Mouse (Mus musculus): ENCODE measurements around the gene Notch1.

Notch1 gene

DNA sequence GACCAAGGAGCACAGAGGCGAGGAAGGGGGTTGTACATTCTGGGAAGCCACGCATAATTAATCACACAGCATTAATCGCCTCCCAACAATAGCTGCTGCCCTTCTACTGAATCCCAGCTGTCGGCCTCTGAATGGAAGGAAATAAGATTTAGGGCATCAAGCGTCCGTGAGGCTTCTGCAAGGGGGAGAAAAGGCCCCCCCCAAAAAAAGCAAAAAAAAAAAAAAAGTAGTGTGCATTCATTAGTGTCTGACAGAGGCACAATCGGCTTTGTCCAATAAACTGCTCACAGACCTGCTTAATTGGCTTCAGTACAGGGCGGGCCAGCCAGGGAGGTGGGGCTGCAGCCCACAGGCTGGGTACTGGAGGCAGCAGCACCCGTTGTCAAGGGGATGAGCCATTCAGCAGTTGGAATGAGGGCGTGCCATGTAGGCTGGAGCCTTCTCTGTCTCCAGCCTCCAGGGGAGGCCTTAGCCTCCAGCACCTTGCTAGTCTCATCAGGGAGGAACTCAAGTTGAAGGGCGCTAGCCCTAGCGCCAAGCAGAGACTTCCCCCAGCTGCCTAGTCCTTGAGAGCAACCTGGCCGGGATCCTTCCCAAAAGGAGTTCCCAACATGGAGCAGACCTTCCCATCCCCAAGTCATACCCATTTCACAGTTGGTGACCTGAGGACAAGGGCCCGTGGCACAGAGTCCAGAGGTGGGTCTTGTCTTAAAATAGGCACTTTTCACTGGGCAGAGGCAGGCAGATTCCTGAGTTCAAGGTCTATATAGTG is 15.7 kb downstream of the Notch1 start:
- peak; percentile 74 for DNase-seq (ENCODE audit: extremely low spot score, low spot score)

DNA sequence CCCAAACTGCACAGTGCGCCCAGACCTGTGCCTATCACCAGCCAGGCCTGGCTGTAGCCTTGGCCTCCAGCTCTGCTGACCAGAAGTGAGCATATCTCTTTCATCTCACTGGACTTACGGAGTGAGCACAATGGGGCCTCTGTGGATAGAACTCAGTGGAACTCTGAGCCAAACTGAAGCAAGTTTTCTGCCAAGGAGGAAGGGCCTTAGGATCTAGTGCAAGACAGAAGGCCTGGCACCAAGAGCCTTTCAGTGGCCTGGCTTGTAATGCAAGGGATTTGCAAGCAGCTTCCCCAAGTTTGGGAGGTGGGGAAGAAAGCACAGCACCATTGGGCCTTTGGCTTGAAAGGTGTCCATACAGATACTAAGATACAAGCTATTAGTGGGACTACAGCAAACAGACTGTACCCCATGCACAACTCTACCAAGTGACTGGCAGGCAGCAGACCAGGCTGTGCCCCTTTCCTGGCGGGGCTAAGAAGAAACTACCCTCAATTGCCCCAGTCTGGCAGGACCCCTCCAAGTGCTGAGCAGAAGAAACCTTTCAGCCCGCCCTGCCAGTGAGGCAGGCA is 16.4 kb downstream of the Notch1 start:
- DNase-seq (ENCODE audit: extremely low spot score, low spot score): no peak

DNA sequence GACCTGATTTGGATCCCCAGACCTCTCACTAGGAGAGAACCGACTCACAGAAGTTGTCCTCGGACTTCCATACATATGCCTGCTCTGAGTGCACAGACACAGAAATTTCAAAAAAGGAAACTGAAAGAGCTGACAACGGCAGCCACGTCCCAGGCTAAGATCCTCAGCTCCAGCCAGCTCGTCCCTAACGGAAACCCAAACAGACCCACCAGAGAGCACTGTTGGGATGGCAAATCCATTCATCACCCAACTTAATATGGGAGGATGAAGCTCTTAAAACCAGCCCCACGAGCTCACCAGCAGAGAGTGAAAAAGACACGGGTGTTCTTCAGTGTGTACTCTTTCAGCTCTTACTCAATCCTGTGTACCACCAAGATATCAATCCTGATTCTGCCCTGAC is 17.8 kb downstream of the Notch1 start:
- no peak for DNase-seq (ENCODE audit: extremely low spot score, low spot score)

DNA sequence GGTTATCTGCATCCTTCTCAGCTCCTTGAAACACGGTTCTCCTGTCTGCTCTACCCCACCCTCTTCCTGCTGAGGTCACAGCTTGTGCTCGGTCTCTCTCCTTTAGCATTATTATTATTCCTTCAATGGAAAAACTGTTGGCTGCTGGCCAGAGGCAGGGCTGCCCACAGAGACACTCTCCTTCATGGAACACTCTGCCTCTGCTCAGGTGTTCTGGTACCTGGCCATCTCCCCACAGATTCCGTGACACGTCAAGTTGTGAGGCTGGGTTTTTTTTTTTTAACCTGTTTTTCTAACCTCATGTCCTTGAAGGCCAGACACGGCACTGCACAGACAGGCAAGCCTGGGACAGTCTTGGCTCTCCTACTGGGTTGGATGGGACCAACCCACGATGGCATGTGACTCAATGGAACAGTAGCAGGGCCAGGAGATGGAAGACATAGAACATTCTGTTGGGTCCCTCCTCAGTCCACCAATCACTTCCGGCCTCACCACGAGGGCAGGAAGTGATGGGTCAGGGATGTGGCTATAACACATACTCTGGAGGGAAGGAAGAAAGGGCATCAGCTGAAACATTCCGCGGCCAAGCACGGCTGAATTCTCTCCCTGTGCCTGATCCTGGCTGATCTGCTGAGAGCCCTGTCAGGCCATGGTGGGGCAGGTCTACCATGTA is 18.5 kb downstream of the Notch1 start:
- no peak for DNase-seq (ENCODE audit: extremely low spot score, low spot score)

DNA sequence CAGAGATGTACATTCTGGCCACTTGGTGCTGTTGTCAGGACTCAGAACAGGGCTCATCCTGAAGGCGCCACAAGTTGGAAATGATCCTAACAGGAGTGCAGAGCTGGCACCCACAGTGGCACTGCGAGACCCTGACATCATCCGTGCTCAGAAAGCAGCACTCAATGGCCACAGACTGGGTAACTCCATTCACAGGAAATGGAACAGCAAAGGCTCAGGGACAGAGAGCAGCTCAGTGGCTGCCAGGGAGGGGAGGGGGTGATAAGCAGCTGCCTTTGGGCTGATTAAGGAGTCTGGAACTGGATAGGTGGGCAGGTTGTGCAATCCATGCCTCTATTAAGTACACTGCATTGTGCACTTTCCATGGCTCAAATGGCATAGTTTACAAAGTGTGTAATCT is 20.0 kb downstream of the Notch1 start:
- DNase-seq (ENCODE audit: extremely low spot score, low spot score): no peak

DNA sequence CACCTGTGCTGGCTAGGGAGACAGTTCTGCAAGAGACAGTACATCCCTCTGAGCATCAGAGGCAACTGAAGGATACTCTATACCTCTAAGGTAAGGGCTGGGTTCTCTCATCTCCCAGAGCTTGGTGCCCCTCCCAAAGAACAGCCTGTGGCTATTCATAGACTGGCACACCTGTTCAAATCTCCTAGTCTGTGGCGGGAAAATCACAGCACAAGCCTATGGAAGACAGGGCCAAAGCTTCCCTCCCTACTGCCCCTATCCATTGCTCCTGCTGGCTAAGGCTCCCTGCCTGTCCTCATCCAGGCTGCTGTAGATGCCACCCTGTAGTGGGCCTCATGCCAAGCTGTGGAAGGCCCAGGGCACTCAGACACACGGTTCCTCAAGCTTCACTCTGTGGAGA is 20.8 kb downstream of the Notch1 start:
- no peak for DNase-seq (ENCODE audit: extremely low spot score, low spot score)

DNA sequence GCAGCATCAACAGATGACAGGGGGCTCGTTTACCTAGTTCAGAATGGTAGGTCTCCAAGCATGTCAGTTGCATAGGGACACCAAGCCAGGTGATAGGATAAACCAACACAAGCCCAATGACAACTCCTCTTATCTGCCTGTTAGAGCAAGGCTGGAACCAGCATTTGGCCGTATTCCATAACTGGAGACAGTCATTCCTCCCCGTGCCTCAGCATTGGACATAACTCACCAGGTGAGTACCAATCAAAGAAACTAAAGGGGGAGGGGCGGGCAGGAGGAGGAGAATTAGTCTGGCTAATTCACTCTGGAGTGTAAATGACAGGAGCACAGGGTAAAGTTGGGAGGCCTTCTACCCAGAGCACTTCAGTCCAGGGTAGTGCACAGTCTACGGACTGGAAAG is 21.5 kb downstream of the Notch1 start:
- DNase-seq (ENCODE audit: extremely low spot score, low spot score): no peak

DNA sequence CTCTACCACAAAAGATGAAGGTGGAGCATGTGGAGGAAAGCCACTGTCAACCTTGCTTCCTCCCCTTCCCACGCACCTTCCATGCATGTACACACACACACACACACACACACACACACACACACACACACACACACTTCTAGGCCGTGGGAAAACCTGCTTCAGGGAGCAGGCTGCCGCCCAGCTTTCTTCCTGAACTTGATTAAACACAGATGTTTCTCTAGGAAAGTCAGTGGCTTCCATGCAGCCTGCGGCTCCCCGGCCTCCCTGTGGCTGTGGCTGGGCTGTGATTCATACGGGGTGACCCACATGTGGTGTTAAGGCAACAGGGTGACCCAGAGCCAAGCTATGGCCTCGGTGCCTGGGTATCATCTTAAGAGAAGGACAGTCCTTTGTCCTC is 22.1 kb downstream of the Notch1 start:
- peak; percentile 58 for DNase-seq (ENCODE audit: extremely low spot score, low spot score)

DNA sequence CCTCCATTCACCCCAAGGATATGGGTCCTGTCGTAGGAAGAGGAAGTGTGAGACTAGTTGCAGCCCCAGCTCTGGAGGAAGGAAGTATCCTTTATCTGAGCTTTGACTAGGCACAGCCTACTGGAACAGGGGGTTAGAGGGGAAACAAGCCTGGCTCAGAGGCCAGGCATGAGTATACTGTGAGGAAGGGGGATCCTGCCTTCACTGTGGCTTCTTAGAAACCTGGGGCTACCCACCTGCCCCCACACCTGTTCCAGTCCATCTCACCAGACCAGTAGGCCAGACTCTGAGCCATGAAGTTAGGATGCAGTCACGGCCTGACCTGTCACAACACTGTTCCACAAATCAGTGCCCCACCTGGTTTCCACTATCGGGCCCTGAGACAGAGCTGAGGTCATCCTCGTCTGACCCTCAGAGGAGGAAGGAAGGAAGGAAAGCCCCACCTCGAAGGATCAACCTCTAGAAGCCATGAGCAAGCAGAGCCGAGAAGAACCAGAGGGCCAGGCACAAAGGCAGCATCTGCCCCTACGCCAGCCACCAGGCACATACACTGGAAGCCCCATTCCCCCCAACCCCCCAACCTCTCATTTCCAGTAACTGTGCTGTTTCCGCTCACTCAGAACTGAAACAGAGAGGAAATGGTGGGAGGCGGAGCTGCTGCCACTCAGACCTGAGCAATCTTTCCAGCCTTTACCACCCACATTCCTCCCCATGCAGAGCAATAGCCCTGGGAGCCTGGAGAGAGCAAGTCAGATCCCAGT is 23.3 kb downstream of the Notch1 start:
- no peak for DNase-seq (ENCODE audit: extremely low spot score, low spot score)

DNA sequence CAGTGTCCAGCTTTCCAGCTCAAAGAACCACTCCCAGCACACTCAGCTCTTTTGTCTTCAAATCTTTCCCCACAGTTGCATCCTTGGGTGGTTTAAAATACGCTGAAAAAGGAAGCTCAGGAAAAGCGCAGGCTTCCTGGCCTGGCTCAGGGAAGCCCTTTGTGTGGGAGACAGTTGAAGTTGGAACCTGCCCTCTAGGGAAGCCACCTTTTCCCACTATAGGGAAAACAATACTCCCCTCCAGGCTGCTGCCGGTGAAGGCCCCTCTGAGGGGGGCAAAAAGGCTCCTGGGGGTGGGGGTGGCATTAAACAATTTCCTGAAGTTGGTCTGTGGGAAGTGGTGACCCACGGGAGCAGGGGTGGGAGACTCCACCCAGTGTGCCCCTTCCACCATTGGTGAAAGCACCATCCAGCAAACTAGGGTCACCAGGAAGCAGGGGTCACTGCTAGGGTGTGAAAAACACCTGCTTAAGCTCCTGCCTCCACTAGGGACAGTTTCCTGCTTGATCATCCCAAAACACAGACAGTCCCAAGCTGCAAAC is 25.6 kb downstream of the Notch1 start:
- DNase-seq (ENCODE audit: extremely low spot score, low spot score): no peak

DNA sequence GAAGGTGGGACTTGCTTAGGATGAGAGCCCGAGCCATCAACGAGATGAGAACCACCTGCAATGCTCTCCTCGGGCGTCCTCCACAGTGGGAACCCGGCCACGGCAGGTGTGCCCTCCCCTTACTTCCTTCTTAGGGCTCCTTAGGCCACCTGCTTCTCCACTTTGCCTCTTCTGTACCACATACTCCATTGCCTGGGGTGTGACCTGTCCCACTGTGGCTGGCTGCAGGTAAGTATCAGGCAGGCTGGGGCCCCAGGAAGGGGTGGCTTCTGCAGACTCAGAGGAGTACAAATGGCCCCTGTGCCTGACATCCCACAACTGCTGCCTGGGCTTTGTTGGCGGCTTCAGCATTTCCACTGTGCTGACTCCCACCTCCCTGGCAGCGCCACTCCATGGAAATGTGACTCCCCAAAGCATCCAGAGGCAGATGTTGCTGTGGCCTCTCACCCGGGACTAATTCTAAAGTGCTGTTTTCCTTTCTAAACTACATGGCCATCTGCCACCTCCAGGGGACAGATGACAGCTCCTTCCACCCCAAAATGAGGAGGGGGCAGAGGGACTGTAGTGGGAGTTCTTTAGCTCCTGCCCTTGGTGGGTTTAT is 27.8 kb downstream of the Notch1 start:
- peak; percentile 54 for DNase-seq (ENCODE audit: extremely low spot score, low spot score)

DNA sequence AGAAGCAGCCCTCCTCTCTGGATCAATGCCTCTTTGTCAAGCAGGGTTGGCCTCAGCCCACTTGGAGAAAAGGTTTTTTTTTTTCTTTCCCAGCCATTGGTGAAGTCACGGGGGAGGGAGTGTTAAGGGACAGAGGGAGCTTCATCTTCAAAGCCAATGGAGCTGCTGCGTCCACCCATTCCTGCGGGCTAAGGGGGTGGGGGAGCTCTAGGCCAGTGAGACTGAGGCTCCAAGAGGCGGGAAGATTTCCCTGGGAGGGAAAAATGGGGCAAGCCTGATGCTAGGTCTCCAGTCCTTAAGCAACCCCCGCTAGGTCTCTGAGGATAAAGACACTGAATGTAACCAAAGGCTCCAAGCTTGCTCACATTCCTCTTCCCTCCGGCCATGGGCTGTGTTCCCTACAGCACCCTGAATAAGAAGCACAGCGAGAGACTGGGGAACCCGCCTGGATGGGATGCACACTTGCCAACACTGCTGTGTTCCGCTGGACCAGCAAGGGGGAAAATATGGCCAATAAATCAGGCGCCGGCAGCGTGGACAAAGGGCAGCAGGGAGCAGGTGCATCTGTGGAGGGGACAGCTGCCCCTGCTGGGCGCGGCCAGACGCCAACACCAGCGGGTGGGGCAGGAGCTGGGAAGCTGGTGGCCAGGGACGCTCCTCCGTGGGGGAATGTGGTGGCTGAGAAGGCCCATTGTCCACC is 29.0 kb downstream of the Notch1 start:
- DNase-seq (ENCODE audit: extremely low spot score, low spot score): peak; percentile 79

DNA sequence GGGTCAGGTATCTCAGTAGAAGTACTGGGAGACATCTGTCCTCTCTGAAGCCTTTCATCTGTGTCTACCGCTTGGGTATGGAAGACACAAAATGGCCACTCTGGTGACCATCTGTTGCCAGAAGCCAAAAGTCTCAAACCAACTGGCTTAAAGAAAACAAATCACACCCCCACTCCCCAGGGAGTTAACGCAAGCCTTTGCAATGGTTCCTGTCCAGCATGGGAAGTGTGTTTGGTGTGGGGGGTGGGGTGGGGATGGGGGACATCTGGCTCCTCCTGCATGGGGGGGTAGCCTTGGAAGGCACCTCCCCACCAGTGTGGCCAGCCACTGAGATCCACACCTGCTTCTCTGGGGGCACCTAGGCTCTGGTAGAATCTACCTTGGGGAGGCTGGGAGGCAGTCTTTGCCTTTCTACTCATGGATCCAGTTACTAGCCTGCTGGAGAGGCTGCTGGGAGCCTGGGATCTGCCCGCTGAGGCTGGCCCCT is 29.6 kb downstream of the Notch1 start:
- DNase-seq (ENCODE audit: extremely low spot score, low spot score): peak; percentile 66

DNA sequence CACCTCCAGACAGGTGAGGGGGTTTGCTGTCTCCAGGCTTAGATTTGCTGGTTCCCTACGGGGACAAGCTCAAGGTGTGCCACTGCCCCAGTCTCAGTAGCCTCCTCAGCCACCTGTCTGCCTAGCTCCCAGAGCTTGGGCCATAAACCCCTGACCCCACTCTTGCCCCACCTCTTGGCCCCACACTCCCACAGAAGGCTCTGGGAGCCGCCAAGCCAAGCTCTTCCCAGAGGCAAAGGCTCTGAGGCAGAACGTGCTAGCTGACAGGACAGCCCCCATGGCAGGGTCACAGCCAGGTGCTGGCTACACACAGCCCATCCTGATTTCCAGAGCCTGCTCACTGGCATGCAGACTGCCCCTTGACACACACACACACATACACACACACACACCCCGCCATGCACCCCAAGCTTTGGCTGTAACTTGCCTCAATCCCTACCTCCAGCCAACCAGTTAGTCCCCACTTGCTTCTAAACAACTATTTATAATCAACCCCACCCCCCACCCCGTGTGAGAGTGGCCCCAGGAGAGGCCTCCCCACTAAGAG is 30.1 kb downstream of the Notch1 start:
- peak; percentile 57 for DNase-seq (ENCODE audit: extremely low spot score, low spot score)

DNA sequence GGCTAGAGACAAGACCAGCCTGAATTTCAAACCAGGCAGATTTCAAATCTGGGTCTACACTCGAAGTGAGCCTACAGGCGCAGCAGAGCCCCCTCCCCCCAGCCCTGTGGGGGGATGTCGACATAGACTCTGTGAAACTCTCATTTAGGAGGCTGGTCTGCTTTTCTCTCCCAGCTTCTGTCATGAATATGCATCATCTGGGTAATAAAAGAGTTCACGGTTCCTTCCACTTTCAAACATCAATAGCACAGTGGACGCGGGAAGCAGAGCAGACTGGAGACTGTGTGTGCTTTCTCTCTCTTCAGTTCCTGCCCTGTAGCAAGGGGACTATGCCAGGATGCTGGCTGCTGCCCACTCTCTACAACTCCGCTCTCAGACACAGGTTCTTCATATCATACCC is 30.8 kb downstream of the Notch1 start:
- no peak for DNase-seq (ENCODE audit: extremely low spot score, low spot score)

DNA sequence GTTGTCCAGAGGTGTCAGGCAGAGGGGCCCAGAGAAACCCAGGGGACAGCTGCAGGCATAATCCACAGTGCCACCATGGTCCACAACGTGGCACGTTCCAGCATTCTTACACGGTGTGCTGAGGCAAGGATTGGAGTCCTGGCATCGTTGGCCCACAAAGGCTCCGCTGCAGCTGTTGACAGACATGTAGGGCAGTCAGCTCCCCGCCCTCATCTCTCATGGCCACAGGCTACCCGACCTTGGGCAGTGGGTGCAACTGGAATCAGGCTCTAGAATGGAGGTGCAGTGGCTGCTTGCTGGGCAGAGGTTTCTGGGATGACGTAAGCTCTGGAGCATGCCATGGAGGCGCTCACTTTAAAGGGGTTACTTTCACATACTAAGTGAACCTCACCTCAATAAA is 31.2 kb downstream of the Notch1 start:
- DNase-seq (ENCODE audit: extremely low spot score, low spot score): no peak

DNA sequence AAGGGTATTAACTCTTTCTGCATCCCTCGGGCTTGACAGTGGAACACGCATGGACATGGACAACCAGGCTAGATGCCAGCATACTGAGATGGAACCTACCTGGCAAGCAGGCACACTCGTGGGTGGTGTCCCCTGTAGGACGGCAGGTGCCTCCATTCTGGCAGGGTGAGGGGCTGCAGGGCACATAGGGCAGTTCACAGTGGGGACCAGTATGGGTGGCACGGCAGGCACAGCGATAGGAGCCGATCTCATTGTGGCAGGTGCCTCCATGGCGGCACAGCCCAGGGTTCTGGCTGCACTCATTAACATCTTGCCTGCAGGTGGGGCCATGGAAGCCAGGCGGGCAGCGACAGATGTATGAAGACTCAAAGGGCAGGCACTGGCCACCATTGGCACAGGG is 32.3 kb downstream of the Notch1 start:
- no peak for DNase-seq (ENCODE audit: extremely low spot score, low spot score)

DNA sequence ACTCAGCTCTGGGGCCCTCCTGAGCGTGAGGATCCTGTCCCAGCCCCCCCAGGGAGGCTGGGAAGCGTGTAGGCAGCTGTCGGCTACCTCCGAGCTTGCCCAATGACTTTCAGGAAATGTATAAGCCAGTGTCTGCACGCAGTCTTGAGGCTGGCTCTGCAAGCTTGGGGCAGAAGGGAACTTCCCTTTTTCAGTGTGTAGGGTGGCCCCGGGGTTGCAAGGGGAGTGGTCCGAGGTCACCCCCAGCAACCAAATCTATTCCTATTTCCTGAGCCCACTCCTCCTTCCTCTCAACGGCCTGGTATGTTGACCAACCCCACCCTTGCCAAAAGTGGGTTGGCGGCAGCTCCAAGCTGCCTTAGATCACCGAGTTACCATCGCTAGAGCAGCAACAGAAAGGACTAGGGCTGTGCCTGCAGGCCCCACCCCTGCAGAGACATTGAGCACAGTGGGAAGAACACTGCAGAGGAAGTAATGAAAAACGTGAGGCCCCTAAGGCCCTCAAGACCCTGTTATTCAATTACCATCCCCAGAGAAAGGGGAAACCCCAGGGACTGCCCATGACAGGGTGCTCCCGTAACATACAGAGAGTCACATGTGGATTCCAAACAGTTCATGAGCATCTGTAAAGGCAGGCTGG is 33.1 kb downstream of the Notch1 start:
- no peak for DNase-seq (ENCODE audit: extremely low spot score, low spot score)

DNA sequence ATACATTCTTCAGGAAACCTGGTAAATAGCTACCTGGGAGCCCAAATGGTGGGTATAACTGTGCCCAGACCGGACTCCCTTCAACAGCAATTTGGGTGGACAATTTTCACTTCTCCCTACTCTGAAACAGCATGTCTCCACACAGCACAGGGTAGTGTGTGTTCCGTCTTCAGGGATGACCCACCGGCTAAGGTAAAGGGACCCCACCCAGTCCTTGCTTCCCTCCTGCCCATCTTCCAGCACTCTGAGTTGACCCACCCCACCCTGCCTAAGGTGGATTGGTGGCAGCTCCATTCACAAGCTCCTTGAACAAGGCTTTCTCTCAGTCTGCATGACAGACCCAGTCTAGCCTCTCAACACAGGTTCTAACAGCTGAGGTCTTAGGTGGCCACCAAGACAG is 33.6 kb downstream of the Notch1 start:
- DNase-seq (ENCODE audit: extremely low spot score, low spot score): no peak
